Mouse (Mus musculus): ENCODE data around the gene Smg6.

DNA sequence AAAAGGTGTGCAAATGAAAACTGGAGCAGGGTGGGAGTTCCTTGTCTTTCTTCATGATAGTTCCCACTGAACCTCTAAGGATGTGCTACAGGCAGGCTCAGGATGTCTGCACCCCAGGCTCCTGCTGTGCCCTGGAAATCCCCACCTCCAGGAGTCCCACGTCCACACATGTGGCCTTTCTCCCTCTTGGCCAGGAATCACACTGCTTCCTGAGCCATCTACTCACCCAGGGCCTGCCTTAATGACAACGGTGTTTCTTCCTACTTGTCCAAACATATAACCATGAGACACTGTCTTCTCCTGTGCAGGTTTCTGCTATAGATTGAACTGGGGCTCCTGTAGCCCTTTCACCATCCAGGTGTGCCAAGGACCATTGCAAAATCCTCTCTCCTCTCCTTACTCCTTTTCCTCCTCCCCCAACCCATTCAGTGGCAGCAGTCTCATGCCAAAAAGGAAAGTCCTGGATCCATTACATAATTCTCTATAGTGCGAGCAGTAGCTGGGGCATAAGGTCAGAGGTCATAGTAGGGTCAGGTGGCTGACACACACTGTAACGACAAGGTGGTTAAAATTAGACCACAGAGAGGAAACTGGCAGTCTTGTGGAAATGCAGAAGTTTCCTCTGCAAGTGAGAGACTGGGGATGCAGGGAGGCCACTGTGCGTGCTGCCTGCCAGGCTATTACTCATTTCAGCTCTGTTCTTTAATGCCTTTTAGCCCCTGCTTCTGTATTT lies 211.2 kb downstream of the Smg6 start:
- TF ChIP-seq CTCF (IDR thresholded peaks at IDR 0.05; ENCODE audit: low read depth, low read length) (no peak), POLR2A (IDR thresholded peaks at IDR 0.05; ENCODE audit: insufficient read depth, low read length) (no peak)

Measured in ES-Bruce4 (cell line).